In the genomic region with DNA sequence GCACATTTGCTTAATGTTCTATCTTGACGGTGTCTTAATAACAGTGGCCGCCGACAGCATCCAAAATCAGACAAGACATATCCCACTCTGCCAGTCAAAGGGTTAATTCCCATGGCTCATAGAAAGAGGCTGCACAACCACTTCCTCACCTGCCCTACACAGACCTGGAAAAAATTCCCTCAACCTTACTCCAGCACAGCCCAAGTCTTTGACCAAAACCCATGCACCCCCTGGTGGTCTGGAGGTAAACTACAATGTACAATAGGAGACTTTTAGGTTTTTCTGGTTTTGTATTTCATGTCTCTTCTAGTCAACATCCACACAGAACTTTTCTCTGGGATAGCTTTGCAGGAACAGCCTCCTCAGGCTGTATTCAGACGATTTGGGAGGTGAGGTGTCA, we compare ENCODE assay signal across 8 mouse cellular contexts. TPM values are rescaled to one million over a fixed set of nuclear protein-coding genes. Genes with fewer than 3 reads are reported as not detected.
DNase-seq lines count a peak whose midpoint lies in the region; ATAC-seq lines count a peak whose summit lies in the region.

No protein-coding gene starts in this region.

- peak overlapping the region; percentile 79 for H3K27ac ChIP-seq in limb, embryonic 13.5 days

- ATAC-seq in limb, embryonic 13.5 days (ENCODE audit: low FRiP score, low read depth), result peak; percentile 52; the same call in 1 of the 2 replicates

- H3K27me3 ChIP-seq in limb, embryonic 13.5 days, result no peaks in the 10 kb centered on the region

- 83% methylated on average over 4 of the region's 4 CpGs for WGBS in limb, embryonic 13.5 days

- H3K4me3 ChIP-seq in limb, embryonic 13.5 days, result no peak overlapping the region

- DNase-seq in layer of hippocampus, adult 11-12 months (ENCODE audit: low spot score), result peak; percentile 65
- no peak for DNase-seq in layer of hippocampus, postnatal 14 days (ENCODE audit: low spot score in 2 of 2)
- peak; percentile 62 for DNase-seq in NIH3T3 (ENCODE audit: low read depth)
- peak; percentile 19 to 46 for DNase-seq in cerebellum, postnatal 36 days
- peak; percentile 68 to 72 for DNase-seq in heart, postnatal 36 days
- peak; percentile 25 for DNase-seq in neural tube, embryonic 10.5 days (ENCODE audit: extremely low spot score, low spot score)
- peak; percentile 69 for DNase-seq in urinary bladder, postnatal 25 days (ENCODE audit: low spot score)

- no peaks in the 10 kb centered on the region for H3K36me3 ChIP-seq in limb, embryonic 13.5 days

- no peak overlapping the region for H3K9ac ChIP-seq in limb, embryonic 13.5 days

- H3K4me2 ChIP-seq in limb, embryonic 13.5 days (replicated peaks), result peak overlapping the region; percentile 31; the same call in 1 of the 2 replicates

- H3K9me3 ChIP-seq in limb, embryonic 13.5 days, result no peaks in the 10 kb centered on the region; the same call in 1 of the 2 replicates

- peaks cover 27% of the 10 kb centered on the region for H3K4me1 ChIP-seq in limb, embryonic 13.5 days

- intact Hi-C loops in heart, postnatal 36 days (cut with DNase I), result loop anchor here (1.0 to 10.0 kb wide), 6 partner anchors 18 to 680 kb away; no protein-coding TSS in a partner anchor

RNA-seq across cellular contexts. Expression of a gene that starts 32.8 kb away (rescaled TPM):
- total RNA-seq in layer of hippocampus, postnatal 14 days (2021), result 100 to 1,000 TPM; 332 to 347 TPM
- 10 to 100 TPM; 73.9 to 84.0 TPM for total RNA-seq in heart, postnatal 36 days (2021)
- 134 and 136 TPM in 2 replicates for polyA plus RNA-seq in limb, embryonic 13.5 days (2015; fragmentation: Nextera tagmentation; extraction: Ambion mirVana)

Comparison
In these comparisons a context has a peak if more than half of its experiments do, and no peak if none do; other contexts are left out.
1. DNase-seq: peak in layer of hippocampus, adult 11-12 months (single experiment), NIH3T3 (single experiment), cerebellum, postnatal 36 days (2 of 2), heart, postnatal 36 days (2 of 2), neural tube, embryonic 10.5 days (single experiment) and urinary bladder, postnatal 25 days (single experiment); none in layer of hippocampus, postnatal 14 days (0 of 2).